Mouse (Mus musculus) frontal cortex, postnatal 14 days (tissue): Measurements from ENCODE around the gene Tmco4.

Experiments
- DNase-seq, 2 experiments: peaks; one replicate each; pipeline ENCODE4 v3.0.0; 2022; ENCODE audit warnings: low spot score in 2 of 2

The Tmco4 gene

DNA sequence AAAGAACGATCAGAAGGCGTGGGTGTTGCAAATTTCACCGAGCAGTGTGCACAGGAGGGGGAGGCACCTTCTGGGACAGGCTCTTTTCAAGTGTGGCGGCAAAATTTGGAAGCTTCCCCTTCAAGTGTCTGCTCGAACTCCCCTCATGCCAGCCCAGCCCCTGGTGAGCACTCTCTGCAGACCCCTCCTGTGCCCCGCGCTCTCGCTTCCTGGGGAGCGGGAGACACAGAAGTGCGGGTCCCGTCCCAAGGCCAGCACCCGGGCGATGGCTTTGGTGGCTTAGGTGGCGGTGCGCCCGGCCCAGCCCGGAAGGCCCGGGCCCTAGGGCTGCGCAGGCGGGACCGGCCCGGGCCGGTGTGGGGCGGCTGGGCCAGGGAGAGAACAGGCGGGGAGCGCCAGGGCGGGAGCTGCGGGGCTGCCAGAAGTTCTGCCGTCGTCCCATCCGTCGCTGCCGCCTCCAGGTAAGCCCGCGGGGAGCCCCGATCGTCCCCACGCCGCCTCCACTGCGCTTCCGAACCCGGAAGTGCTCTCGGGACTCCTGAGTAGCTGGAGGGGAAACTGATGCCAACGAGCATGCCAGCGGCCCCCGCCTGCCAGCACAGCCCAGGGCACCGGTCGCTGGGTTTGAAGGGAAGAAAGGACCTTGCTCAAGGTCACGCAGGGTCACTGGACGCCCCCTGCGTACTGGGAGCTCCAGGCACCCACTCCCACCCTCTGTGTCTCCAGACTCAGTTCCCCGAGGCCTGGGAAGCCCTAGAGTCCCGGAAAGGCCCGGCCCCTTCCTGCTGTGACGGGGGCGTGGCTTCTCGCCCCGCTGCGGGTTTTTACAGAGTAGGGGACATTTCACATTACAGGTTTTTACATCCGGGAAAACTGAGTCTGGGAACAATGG lies at the start of gene Tmco4:
TSS of gene Tmco4 (plus strand) at position 62 of the 892 bp plus-strand sequence.
- DNase-seq: peak; percentile 26 to 32

DNA sequence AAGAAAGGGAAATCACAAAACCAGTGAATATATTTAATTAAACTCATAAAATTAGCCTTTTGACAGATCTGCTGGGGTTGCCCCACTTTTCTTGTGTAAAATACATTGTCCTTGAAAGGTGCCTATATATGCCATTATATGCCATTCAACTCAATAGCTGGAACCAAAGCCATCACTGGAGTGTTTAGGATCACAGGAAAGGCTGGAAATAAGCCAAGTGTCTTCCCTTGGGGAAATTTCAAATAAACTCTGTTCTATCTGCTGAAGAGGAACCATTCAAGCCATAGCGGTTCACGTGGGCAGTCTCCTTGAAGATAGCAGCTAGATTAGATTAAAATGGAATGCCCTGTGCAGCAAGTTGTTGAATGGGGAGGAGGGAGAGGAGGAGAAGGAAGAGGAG lies 47.1 kb upstream of the Tmco4 start:
- no peak for DNase-seq

DNA sequence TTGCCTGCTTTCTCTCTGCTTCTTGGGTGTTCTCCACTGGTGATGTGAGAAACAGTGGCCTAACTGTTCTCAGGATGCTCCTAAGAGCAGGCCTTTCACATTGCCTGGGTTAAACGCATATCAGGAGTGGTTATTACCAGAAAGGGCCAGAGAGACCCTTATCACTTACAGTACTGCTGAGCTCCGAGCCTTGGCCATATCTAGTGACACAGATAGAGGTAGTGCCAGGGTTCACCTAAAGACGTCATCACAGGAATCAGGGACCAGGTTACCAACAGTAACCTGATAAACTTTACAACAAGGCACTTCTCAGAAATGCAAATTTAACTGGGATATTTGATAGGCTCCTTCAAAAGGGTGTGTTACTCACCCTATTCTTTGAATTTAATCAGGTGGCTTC lies 38.8 kb upstream of the Tmco4 start:
- DNase-seq: no peak

DNA sequence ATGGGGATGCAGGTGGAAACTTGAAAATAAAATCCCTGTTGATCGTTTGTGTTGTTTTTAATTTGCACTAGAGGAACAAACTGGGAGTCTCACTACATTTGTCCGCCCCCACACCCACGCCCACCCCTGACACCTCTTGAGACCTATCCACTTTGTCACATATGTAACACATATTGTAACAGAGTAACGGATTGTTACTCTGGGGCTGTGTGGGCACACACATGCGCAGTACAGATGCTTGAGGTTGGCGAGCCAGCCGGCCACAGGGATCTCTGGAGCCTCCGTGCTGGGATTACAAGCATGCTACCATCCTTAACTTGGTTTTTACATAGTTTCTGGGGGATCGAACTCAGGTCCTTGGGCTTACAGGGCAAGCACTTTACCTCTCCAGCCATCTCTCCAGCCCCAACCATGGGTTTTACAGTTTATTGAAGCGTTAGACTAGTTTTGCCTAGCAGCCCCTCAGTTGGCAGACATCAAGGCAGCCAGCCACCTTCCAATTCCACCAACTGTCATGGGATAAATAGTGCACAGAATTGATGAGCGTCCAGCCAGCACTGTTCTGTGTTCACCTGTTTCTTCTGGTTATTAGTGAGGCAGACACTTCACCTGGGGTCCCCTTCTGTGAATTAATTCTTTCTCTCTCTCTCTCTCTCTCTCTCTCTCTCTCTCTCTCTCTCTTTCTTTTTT lies 38.1 kb upstream of the Tmco4 start:
- DNase-seq: no peak

DNA sequence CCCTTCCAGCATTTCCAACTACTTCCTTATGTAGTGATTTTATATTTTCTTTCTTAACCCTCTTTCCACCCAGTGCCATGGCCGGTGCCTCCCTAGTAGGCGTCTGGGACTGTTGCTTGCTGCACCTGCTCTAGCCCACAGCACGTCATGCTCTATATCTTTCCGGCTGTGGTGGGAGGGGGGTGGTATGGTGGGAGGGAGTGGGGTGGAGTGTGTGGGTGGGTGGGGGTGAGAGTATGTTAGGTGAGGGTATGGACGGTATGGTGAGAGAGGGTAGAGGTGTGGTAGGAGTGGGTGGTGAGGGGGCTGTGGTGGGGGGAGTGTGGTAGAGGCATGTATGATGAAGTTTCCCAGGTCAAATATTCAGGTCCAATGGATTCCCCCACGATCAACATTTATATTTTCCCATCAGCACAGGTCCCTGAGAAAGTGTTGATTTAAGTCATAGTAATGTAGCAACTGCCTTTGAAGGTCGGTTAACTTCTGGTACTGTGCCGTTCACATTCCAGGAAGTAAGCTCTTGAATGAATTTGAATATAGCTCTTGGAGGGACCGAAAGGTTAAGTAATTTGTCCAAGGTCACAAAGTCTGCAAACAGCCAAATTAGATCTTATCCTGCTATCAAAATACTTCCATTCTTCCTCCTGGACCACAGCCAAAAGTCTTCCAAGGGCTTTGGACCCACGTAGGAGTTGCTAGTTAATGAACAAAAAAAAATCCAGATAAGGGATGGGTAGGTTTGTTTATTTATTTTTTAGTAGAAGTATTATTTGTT lies 34.0 kb upstream of the Tmco4 start:
- no peak for DNase-seq

DNA sequence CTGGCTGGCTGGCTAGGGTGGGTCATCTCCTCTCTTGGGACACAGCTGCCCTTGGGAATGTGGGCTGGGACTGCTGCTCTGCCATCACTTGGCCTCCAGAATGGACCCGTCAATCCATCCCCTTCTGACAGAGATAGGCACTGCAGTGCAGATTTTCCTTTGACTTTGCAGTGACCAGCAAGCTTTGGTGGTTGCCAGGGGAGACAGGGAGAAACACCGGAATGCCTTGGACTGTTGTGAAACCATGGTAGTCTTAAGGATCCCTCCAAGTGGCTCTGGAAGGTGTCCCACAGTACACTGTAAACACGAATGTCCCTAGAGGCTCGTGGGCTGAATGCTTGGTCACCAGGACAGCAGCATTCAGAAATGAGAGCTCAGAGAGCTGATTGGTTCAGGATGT lies 33.2 kb upstream of the Tmco4 start:
- DNase-seq: no peak

DNA sequence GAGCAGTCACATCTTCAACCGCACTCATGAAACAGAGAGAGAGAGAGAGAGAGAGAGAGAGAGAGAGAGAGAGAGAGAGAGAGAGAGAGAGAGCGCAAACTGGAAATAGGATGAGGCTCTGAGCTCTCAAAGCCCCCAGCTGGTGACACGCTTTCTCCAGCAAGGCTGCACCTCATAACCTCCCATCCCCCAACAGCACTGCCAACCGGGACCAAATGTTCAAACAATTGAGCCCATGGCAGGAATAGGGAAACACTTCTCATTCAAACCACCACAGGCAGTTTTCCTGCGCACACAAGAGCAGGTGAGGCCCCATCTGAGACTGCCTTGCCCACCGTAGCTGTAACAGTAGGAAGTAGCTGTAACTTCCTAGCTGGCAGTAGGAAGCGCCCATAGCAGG lies 31.3 kb upstream of the Tmco4 start:
- DNase-seq: no peak

DNA sequence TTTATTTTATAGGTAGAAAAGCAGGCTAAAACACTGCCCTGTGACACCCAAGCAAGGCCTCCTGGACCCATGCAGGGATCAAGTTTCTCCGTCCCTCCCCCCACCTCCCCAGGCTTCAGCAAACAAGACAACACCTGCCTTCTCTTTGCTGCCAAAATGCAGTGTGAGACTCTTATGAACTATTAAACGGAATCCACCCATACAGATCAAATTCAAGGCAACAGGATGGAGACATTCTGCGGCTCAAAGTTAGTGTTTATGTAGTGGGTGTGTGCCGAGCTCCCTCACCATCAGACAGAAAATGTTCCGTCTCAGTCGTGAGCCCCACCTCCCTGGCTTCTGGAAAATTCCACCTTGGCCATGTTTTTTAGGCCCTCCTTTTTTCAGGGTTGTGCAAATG lies 30.7 kb upstream of the Tmco4 start:
- DNase-seq: no peak

DNA sequence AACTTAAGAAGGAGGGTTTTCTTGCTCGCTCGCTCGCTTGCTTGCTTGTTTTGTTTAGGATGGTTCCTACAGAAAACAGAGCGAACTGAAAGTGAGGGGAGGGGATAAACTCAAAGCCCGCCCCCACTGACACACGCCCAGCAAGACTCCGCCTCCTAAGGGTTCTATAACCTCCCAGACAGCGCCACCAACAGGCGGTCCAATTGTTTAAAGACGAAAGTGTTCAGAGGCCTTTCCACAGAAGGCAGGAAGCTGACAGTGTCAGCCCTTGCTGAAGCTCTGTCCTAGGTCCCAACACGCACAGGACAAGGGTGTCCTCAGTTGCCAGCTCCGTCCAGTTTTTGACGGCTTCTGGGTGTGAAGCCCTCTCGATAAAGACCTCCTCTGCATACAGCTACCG lies 29.0 kb upstream of the Tmco4 start:
- peak; percentile 28 to 50 for DNase-seq

DNA sequence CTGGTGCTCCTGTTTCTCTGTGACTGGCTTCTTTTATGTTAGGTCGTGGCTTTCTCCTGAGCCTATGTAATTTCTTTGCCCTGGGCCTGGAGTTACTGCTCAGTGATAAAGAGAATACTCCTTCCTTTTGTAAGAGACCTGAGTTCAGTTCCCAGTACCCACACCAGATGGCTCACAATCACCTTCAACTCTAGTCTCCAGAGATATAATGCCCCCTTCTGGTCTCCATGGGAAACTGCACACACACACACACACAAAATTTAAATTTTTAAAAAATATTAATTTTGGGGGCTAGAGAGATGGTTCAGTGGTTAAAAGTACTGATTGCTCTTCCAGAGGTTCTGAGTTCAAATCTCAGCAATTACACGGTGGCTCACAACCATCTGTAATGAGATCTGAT lies 24.4 kb upstream of the Tmco4 start:
- DNase-seq: no peak

DNA sequence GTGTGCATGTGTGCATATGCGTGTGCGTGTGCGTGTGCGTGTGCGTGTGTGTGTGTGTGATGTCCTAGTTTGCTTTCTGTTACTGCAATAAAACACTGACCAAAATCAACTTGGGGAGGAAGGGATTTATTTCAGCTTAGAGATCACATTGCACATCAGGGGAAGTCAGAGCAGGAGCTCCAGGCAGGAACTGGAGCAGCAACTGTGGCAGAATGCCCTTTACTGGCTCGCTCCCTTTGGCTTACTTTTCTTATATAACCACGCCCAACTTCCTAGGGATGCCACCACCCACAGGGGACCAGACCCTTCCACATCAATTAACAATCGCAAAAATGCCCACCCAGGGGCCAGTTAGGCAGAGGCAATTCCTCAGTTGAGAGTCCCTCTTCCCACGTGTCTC lies 14.1 kb upstream of the Tmco4 start:
- DNase-seq: no peak

DNA sequence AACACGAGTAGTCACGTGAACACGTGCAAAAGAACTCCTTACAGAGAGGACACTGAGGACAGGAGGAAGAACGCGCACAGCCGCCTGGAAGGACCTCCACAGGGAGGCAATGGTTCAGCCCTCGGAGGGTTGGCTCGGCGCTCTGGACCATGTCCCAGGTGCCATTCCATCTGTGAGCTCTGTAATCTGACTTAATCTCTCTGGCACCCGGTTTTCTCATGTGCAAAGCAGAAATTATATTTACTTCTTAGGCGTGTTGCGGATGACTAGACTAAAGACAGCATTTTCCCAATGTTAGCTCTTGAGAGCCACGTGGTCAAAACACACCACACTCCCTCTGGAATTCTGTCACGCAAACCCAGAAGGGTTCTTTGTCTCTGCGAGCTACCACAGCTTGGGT lies 13.6 kb upstream of the Tmco4 start:
- no peak for DNase-seq

DNA sequence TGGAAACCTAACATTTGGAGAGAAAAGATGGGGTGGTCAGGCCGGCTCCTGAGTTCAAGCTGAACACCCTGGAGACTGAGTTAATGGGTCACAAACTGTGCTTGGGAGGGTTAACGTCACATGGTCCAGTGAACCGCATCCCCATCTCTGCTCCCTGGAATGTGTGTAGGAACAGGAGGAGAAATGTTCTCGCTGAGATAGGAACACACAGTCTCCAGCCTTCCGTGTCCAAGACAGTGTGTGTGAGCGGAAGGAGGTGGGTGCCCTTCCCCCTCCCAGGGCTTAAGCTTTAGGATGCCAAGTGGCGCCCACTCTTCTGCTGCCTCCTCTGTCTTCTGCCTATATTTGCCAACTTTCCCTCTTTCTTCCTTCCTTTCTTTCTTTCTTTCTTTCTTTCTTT lies 12.8 kb upstream of the Tmco4 start:
- no peak for DNase-seq

DNA sequence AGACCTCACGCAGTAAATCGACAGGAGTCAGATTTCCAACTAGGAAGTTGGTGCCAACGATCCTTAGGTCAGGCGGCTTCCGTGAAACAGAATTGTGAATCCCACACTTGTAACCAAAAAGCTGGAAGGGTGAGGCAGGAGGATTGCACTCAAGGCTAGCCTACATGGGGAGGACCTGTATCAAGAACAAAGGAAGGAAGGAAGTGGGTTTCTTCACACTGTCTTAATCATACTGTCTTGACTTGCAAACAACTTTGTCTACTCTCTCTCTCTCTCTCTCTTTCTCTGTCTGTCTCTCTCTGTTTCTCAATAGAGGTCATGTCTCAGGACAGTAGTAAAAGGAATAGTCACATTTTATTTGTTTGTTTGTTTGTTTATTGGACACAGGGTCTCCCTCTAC lies 10.0 kb upstream of the Tmco4 start:
- no peak for DNase-seq

DNA sequence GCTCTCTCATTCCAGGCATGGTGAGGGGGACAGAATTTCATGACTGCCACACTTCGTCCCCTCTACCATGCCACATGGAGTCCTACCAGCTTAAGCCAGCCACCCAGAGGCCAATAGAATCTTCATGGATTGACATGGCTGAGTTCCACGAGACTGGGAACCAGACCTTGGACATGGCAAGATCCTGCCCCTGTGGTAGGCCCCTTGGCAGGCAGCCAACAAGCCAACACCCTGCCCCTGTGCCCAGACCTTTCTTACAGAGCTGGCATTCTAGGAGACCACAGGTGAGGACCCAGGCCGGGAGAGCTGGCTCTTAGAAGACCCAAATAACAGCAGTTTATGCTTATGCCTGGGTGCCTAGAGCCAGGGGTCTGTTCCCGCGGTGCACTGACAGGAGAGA lies 6.8 kb upstream of the Tmco4 start:
- DNase-seq: no peak

DNA sequence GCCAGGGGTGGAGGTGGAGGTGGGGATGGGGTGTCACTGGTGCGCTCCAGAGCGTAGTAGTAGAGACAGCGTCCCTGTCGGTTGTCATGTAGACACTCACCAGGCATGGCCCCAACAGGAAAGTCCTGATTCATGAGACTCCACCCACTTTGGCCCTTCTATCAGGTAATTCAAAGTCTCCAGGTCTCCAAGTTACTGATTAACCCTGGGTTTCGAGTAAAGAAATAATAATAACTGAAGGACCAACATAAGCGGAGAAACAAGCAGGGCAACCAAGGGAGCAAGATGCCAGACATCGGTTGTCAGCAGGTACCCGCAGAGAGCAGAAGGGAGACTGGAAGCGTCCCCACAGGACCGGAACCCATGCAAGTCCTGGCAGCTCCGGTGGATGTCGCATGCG lies 5.8 kb upstream of the Tmco4 start, which contains the start of gene Rnf186:
TSS of gene Rnf186 (plus strand) at position 247 of the 400 bp plus-strand sequence.
- DNase-seq: no peak

DNA sequence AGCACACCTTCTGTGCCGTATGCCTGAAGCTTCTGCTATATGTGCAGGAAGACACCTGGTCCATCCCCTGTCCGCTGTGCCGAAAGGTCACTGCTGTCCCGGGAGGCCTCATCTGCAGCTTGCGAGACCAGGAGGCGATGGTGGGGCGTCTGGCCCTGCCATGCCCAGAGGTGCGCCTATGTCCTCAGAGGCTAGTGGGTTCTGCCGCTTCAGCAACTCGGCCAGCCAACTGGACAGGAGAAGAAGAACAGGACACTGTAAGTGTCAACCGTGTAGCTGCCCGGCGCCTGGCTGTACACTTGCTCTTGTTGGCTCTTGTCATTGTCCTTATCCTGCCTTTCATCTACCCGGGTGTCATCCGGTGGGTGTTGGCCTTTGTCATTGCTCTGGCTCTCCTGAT lies 5.2 kb upstream of the Tmco4 start:
- DNase-seq: no peak

DNA sequence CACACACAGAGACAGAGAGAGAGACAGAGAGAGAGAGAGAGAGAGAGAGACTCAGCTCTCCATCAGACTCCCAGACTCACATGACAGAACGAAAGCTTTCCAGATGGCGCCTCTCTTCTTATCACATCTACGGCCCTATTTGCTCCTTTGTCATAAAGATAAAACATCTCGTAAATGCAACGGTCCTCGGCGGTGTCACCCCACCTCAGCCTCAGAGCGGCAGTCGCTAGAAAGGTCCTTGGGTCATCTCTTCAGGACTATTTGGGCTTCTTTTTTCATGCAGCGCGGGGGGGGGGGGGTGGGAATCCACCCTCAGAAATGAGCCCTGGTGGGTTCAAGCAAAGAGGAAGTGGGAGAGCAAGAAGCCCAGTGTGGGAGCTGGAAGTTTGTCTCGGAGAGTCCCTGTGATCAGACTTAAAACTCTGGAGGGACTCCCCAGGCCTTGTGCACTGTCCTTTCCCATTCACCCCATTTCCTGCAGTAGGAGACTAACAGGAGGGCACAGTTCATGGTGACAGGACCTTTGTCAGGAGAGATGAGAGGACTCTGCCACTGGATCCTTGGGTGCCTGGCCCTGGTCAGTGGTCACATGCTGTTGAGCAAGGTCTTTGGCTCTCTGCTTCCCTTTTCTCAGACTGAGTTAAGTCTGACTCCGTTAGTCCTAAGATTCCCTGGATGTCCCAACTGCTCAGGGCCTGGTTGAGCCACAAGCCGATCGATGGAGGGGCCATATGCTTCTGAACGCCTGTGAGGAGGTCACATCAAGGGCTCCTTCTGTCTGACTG lies 3.7 kb upstream of the Tmco4 start:
- DNase-seq: no peak

DNA sequence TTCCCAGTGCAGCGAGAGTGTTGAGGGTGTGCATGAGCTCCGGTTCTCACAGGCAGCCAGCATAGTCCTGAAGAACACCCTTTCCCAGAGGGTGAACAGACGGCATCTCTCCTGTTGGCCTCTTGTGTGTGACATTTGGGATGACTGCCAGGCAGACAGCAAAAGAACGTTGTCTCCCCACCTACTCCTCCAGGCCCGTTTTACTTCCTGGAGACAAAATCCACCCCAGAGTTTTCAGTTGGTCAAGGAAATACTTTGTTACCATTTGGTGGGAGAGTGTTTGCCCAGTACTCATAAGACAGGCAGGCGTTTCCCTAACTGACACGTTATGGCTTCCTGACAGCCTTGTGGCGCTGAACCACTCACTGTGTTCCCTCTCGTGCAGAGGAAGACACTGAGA lies 3.0 kb upstream of the Tmco4 start:
- DNase-seq: no peak

DNA sequence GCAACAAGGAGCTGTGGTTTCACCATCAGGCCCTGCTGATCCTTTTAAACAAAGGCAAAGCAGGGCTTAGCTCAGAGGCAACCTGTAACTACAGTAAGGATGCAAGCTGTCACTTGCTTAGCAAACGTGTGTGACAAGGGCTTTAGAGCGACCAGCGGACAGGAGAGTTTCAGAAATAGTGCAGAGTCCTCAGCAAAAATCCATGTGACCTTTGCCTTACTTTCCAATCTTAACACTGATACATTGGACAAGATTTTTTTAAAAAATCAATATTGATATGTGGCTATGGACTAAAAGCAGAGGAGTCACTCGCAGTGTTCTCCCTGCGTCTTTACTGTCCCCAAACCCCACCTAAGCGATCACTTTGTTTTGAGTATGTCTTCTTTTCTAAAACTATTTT lies 1.3 kb upstream of the Tmco4 start:
- DNase-seq: no peak

DNA sequence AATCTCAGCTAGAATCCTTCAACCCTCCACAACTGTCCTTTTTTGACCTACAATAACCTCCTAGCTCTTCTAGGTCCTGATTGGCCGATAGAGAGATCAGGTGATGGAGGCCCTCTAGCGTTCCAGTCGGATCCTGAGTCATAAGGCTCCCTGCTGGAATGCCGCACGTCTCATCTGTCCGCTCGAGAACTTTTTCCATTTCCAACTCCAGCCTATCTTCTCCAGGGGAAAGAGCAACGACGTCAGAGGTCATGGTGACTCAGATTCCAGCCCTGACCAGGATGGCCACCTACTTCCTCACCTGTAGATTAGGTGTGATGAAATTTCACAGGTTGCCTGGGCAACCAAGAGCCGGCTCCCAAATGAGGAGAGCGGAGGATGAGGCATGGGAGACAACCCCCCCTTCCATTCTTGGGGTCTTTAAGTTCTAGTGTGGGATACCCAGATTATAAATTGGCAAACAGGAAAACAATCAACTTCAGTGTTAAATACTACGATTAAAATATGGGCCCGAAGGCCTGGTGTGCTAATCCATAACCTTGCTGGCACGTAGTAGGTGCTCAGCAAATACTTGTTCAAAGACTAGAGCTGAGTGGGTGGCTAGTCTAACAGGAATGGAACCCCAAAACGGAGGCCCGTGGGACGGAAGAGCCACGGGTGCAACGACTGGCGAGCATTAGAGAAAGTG lies 405 bp upstream of the Tmco4 start:
- peak; percentile 26 to 28 for DNase-seq
